Mouse (Mus musculus) activated CD4-positive, CD25-positive, alpha-beta regulatory T cell, adult 4 months (primary cell): ENCODE measurements around the gene Psmd11. TPM values are rescaled to one million over a fixed set of nuclear protein-coding genes. Genes with fewer than 3 reads are reported as not detected.

ENCODE experiments used
- ATAC-seq: one replicate; pipeline ENCODE4 v1.8.0; 2017
- polyA plus RNA-seq, 2 experiments: library from polyadenylated mRNA; unstranded; fragments of 100-300 nt; shearing (Covaris generic); gene quantifications; one replicate each; pipeline ENCODE4 v1.2.1; 2017

Psmd11 gene
- polyA plus RNA-seq, 2 experiments from 2014 or later = 273 to 307 TPM

DNA sequence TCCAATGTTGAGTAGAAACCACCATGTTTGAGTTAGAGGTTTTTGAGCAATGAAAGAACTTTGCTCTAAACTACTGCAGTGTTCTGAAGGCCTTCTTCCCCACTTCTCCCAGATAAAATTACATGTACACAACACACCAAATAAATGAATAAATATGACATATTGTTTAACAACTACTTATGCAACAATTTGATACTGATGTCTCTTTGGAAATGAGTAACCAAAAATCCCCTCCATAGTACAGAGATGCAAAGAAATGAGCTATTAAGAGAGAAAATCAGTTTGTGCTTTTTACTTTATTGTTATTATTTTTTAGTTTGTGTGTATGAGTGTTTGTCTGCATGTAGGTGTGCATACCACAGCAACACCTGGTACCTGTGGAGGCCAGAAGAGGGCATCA is 78.1 kb downstream of the Psmd11 start:
- ATAC-seq = no peak

DNA sequence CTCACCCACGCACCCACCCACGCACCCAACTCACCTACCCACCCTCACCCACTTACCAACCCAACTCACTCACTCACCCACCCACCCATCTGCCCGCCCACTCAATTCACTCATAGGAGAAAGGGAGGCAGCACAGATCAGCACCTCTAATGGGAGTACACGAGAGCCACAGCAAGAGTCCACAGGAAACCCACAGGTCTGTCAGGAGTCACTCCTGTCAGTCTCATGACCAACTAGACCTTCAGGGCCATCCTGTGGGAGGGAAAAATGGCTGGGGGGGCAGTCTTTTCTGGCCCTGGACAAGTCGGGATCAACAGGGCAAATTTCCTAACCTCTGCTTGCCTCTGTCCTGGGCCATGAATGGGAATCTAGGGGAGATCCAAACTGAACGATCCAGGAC is 79.4 kb downstream of the Psmd11 start:
- no peak for ATAC-seq

- ATAC-seq = peak; percentile 77
Measured at GRCm38 (mm10) chr11:80508361-80509175, 80.2 kb downstream of the Psmd11 start.

GRCm38 (mm10) chr11:80509176-80509506 is 80.7 kb downstream of the Psmd11 start:
- no peak for ATAC-seq

DNA sequence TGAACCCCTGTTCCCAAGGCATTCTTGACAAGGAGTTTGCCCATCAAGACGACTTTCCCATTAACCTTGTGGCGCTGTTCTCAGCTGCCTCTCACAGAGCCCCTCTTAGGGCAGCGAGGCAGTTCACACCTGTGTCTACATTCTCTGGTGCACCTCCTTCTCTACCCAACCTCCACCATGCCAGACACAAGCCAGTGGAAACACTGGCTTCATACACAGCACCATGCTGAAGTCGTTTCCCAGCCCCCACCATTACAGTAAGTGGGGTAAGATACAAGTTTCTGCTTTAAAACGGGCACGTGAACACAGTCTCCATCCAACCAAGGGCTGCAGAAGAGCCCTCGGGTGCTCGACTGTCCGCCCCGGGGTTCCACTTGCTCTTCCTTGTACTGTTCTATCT is 81.7 kb downstream of the Psmd11 start:
- no peak for ATAC-seq

DNA sequence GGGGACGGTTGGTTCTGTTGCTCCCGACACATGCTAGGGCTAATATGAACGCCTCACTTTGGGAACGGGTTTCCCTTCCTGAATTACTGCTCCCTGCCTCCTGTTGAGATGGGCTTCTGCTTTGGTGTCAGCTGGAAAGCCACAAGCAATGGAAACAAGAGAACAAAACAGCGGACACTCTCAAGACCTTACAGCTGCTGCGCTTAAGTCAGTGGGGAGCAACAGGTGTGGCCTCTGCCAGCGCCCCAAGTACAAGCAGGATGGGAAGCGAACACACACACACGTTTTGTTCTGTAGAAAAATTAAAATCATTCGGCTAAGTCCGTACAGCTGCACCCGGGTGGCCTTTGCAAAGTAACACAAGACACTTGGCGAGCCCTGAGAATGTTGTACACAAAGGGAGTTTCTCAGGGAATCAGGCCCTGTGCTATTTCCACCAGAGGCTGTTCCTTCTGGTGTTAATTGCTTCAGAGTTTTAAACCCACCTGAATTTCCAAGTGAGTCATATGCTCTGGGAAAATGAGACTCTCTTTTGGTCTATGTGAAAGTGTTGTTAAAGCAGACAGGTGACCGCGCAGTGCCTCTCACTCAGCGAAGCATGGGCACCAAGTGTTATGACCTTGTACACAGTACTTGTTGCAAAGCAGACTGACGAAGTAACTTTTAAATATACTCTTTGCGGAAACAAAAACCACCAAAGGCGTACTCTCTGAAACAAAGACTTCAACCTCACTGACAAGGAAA is 84.1 kb downstream of the Psmd11 start:
- no peak for ATAC-seq

DNA sequence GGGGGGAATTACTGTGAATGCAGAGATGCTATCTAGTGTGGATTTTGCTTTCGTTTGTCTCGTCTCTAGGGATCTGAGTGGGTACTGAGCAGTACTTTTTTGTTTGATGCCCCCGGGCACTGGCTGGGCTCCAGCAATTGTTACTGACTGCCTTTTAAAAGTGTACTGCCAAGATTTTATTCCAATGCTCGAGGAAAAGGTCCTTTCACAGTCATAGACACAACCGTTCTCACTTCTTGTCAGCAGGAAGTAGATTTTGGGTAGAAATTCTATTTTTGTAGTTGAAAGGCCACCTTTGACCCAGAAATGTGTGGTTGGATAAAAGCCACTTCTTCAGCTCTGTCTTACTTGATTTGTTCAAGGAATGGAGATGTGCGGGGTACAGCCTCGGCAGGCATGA is 85.4 kb downstream of the Psmd11 start:
- ATAC-seq = peak; percentile 34

DNA sequence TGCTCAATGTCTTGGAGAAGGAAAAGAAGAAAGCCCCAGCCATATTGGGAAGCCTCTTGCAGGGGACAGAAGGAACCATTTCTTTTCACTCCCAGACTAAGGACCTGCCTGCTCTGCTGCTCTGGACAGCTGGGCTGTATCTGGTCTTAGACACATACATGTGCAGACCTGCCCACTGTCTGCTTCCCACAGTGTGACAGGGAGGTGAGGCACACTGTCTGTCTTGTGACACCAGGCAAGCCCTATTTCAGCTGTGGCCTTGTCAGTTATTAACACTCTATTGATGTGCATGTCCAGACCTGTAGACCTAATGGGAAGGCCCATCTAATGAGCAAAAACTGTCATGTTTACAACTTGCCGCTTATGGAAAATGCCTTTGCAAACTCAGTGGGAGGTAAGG is 86.9 kb downstream of the Psmd11 start:
- no peak for ATAC-seq

DNA sequence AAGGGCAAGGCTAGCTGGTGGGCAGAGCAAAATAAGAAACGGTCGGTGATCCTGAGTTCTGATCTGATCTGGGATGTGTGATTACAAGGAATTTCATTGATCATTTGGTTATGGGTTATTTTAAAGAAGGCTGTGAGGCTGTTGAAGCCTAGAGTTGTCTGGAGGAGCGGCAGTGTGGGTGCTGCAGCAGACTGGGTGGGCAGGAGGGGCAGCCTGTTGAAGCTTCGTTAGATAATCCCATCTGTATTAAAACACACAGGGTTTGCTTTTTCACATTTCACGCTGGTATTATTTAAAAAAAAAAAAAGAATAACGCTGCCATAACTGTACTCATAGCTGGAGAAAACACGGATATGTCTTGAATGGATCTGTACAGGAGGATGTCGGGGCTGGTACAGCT is 87.5 kb downstream of the Psmd11 start:
- no peak for ATAC-seq

- ATAC-seq = no peak
Measured at GRCm38 (mm10) chr11:80518421-80519367, 90.3 kb downstream of the Psmd11 start.

DNA sequence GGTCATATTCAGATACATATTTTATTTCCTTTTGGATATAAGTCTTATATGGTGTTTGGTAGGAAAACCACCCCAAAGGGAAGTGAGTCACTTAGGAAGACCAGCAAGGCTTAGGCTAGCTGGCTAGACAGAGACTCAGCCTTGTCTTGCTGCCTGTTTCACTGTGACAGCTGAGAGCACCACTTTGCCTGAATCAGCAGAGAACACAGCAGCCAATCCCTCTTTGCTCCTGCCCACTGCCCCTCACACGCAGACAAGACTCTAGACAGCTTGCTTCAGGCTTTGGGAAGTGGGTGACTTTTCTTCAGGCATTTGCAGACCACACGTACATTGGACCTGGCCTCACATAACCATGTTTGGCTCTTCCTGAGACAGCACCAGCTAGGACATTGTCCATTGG is 92.7 kb downstream of the Psmd11 start:
- no peak for ATAC-seq

Other genes starting within 250 kb of the Psmd11 start
- 1 to 10 TPM; 8.1 to 9.5 TPM for gene Rnf135, start 244.8 kb upstream of the Psmd11 start, polyA plus RNA-seq
- 10 to 100 TPM; 23.8 to 29.7 TPM for gene Rhot1, start 219.6 kb upstream of the Psmd11 start, polyA plus RNA-seq
- under 1 TPM; 0.17 to 0.48 TPM for gene Rhbdl3, start 127.7 kb upstream of the Psmd11 start, polyA plus RNA-seq
- gene 5730455P16Rik, start 50.6 kb upstream of the Psmd11 start, polyA plus RNA-seq = 10 to 100 TPM in 1 of 2 experiments, 1 to 10 TPM in 1; 9.3 to 17.7 TPM
- 100 to 1,000 TPM; 296 to 314 TPM for gene Zfp207, start 45.3 kb upstream of the Psmd11 start, polyA plus RNA-seq
- gene Cdk5r1, start 48.4 kb downstream of the Psmd11 start, polyA plus RNA-seq = under 1 TPM; 0.89 to 0.98 TPM